Comparison of ENCODE assay signal across 9 mouse cellular contexts in the genomic region with DNA sequence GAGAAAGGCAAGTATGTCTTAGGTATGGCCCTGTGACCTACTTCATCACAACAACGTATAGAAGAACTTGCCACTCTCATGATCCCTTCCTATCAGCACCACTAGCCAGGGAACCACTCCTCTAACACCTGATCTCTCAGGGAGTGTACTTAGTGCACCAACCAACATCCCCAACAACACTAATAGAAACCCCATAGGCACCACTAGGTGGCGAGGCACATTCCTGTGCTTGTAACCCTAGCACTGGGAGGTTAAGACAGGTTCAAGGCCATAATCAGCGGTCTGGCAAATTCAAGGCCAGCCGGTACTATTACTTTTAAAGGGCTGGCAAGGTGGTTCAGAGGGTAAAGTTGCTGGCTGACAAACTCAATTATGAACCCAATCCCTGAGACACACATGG. TPM values are rescaled to one million over a fixed set of nuclear protein-coding genes. Genes with fewer than 3 reads are reported as not detected.
DNase-seq lines count a peak whose midpoint lies in the region; ATAC-seq and TF ChIP-seq lines count a peak whose summit lies in the region.
"Had no signal": no experiment of that assay in that cellular context is flagged by ENCODE, and none has a peak within 500 bp of the region (broad histone marks: within the 10 kb centered on the region; RNA-seq: fewer than 3 reads in every experiment).

No protein-coding gene starts in this region.

- peak; percentile 54; the same call in 1 of the 2 replicates for TF ChIP-seq CTCF in cerebellum, adult 2 months (IDR thresholded peaks at IDR 0.05; ENCODE audit: borderline replicate concordance, insufficient read depth, low read depth, low read length)
- TF ChIP-seq CTCF in liver, embryonic 14.5 days (IDR thresholded peaks at IDR 0.05; ENCODE audit: low read depth): peak; percentile 70

- 60% methylated on average over 4 of the region's 4 CpGs for WGBS in cerebellum, adult 2 months
- 39% methylated on average over 4 of the region's 4 CpGs for WGBS in liver, embryonic 14.5 days (ENCODE audit: insufficient replicate concordance)
- WGBS in intestine, embryonic 16.5 days: 55% methylated on average over 4 of the region's 4 CpGs

- H3K9me3 ChIP-seq in liver, embryonic 14.5 days (ENCODE audit: control insufficient read depth, low read length): no peaks in the 10 kb centered on the region
- H3K9me3 ChIP-seq in intestine, embryonic 16.5 days (ENCODE audit: control insufficient read depth, low read length): no peaks in the 10 kb centered on the region
- H3K9me3 ChIP-seq: midbrain, embryonic 15.5 days had no signal

- H3K4me2 ChIP-seq in liver, embryonic 14.5 days (ENCODE audit: low read depth): no peak overlapping the region
- H3K4me2 ChIP-seq in intestine, embryonic 16.5 days (ENCODE audit: low read depth, low read length): no peak overlapping the region
- H3K4me2 ChIP-seq: midbrain, embryonic 15.5 days had no signal

- no peak overlapping the region for H3K9ac ChIP-seq in liver, embryonic 14.5 days (replicated peaks)
- no peak overlapping the region for H3K9ac ChIP-seq in intestine, embryonic 16.5 days (ENCODE audit: low read depth, low read length)
- H3K9ac ChIP-seq: midbrain, embryonic 15.5 days had no signal

- no peaks in the 10 kb centered on the region for H3K4me1 ChIP-seq in cerebellum, adult 2 months (ENCODE audit: control insufficient read depth, insufficient read depth, low read length)
- peaks cover 0 to 2% of the 10 kb centered on the region in 2 experiments; a peak in 1 of 4 replicates for H3K4me1 ChIP-seq in liver, embryonic 14.5 days (replicated peaks; ENCODE audit: control insufficient read depth in 2 of 2, insufficient read depth in 2 of 2, low read length in 1 of 2)
- H3K4me1 ChIP-seq in intestine, embryonic 16.5 days (ENCODE audit: control insufficient read depth, insufficient read depth, low read length): peaks cover under 1% of the 10 kb centered on the region

- no peak overlapping the region for H3K4me3 ChIP-seq in cerebellum, adult 2 months (replicated peaks; ENCODE audit: insufficient read depth, low read depth, low read length)
- no peak overlapping the region for H3K4me3 ChIP-seq in liver, embryonic 14.5 days (ENCODE audit: insufficient read depth in 1 of 2, low read depth in 2 of 2, low read length in 2 of 2)
- no peak overlapping the region for H3K4me3 ChIP-seq in intestine, embryonic 16.5 days (ENCODE audit: low read length)
- H3K4me3 ChIP-seq: midbrain, embryonic 15.5 days had no signal

- no peaks in the 10 kb centered on the region for H3K27me3 ChIP-seq in cerebellum, adult 2 months (ENCODE audit: control insufficient read depth, insufficient read depth, low read length)
- no peaks in the 10 kb centered on the region; the same call in 1 of the 2 replicates for H3K27me3 ChIP-seq in liver, embryonic 14.5 days (ENCODE audit: control insufficient read depth, insufficient read depth, low read length)
- H3K27me3 ChIP-seq in intestine, embryonic 16.5 days (replicated peaks; ENCODE audit: control insufficient read depth, insufficient read depth, low read length): no peaks in the 10 kb centered on the region

- peak; percentile 90 for ATAC-seq in common myeloid progenitor, adult 5-6 weeks (replicated peaks; ENCODE audit: low read depth, poor library complexity, severe bottlenecking)
- no peak for ATAC-seq in liver, embryonic 14.5 days (ENCODE audit: insufficient read depth)
- no peak for ATAC-seq in erythroid progenitor cell, adult 5-6 weeks (replicated peaks; ENCODE audit: low FRiP score, poor library complexity, severe bottlenecking)
- ATAC-seq in intestine, embryonic 16.5 days: no peak
- ATAC-seq: midbrain, embryonic 15.5 days had no signal

- no peak for TF ChIP-seq POLR2A in cerebellum, adult 2 months (IDR thresholded peaks at IDR 0.05; ENCODE audit: borderline replicate concordance, insufficient read depth, low read length)

- TF ChIP-seq EP300 in liver, embryonic 14.5 days (IDR thresholded peaks at IDR 0.05; ENCODE audit: low read depth): no peak

- peaks cover 7% of the 10 kb centered on the region for H3K36me3 ChIP-seq in liver, embryonic 14.5 days (replicated peaks; ENCODE audit: control insufficient read depth, insufficient read depth, low read depth)
- 0 out of 2 replicates have a peak, but pooled peaks cover 2% of the 10 kb centered on the region for H3K36me3 ChIP-seq in intestine, embryonic 16.5 days (ENCODE audit: control insufficient read depth, insufficient read depth, low read length)

- H3K27ac ChIP-seq in cerebellum, adult 2 months (ENCODE audit: insufficient read depth, low read length): no peak overlapping the region
- H3K27ac ChIP-seq in liver, embryonic 14.5 days: no peak overlapping the region
- H3K27ac ChIP-seq in intestine, embryonic 16.5 days (ENCODE audit: low read length): no peak overlapping the region
- H3K27ac ChIP-seq: midbrain, embryonic 15.5 days had no signal

- peak in 1 of 2 experiments; percentile 26 for DNase-seq in cerebellum, adult 2 months
- DNase-seq in cerebellum, adult 9-10 months: no peak
- DNase-seq in 416B (ENCODE audit: low read depth): peak; percentile 66
- DNase-seq in liver, embryonic 14.5 days (ENCODE audit: low read depth in 3 of 3, low spot score in 3 of 3): no peak
- DNase-seq in yolk sac, embryonic 10.5 days (ENCODE audit: low spot score): no peak

RNA-seq across cellular contexts. Expression of gene Sntb2, which starts 8.3 kb away (rescaled TPM):
- polyA plus RNA-seq in cerebellum, adult 2 months (2012; rRNA removed): 5.5 and 5.8 TPM in 2 replicates
- 1.9 and 4.1 TPM in 2 replicates for total RNA-seq in common myeloid progenitor, adult 5-6 weeks (2017)
- polyA plus RNA-seq in liver, embryonic 14.5 days (2012; rRNA removed): 0.52 and 0.68 TPM in 2 replicates
- polyA plus RNA-seq in liver, embryonic 14.5 days (2014; fragmentation: Nextera tagmentation; extraction: Ambion mirVana): 0.88 and 0.99 TPM in 2 replicates
- 0.36 and 1.7 TPM in 2 replicates for total RNA-seq in erythroid progenitor cell, adult 5-6 weeks (2015; ENCODE audit: low replicate concordance)
- 0.76 and 0.90 TPM in 2 replicates for total RNA-seq in erythroid progenitor cell, adult 5-6 weeks (2017; ENCODE audit: low replicate concordance)
- polyA plus RNA-seq in intestine, embryonic 16.5 days (2015; fragmentation: Nextera tagmentation; extraction: Ambion mirVana): 8.5 and 9.1 TPM in 2 replicates

RNA-seq across cellular contexts. Expression of gene Utp4, which starts 33.8 kb away (rescaled TPM):
- 24.7 and 26.3 TPM in 2 replicates for polyA plus RNA-seq in cerebellum, adult 2 months (2012; rRNA removed)
- 50.2 and 57.4 TPM in 2 replicates for total RNA-seq in common myeloid progenitor, adult 5-6 weeks (2017)
- 23.4 and 27.3 TPM in 2 replicates for polyA plus RNA-seq in liver, embryonic 14.5 days (2012; rRNA removed)
- polyA plus RNA-seq in liver, embryonic 14.5 days (2014; fragmentation: Nextera tagmentation; extraction: Ambion mirVana): 35.1 and 35.3 TPM in 2 replicates
- total RNA-seq in erythroid progenitor cell, adult 5-6 weeks (2015; ENCODE audit: low replicate concordance): 13.0 and 18.4 TPM in 2 replicates
- total RNA-seq in erythroid progenitor cell, adult 5-6 weeks (2017; ENCODE audit: low replicate concordance): 5.9 and 8.9 TPM in 2 replicates
- 56.6 and 66.6 TPM in 2 replicates for polyA plus RNA-seq in intestine, embryonic 16.5 days (2015; fragmentation: Nextera tagmentation; extraction: Ambion mirVana)

RNA-seq across cellular contexts. Expression of gene Has3, which starts 57.2 kb away (rescaled TPM):
- 1.5 and 1.7 TPM in 2 replicates for polyA plus RNA-seq in cerebellum, adult 2 months (2012; rRNA removed)
- total RNA-seq in common myeloid progenitor, adult 5-6 weeks (2017): 1.4 and 2.5 TPM in 2 replicates
- 0.02 and 0.08 TPM in 2 replicates for polyA plus RNA-seq in liver, embryonic 14.5 days (2012; rRNA removed)
- polyA plus RNA-seq in liver, embryonic 14.5 days (2014; fragmentation: Nextera tagmentation; extraction: Ambion mirVana): 0.04 TPM in 1 of 2 replicates, not detected in the other
- not detected in 2 replicates for total RNA-seq in erythroid progenitor cell, adult 5-6 weeks (2015; ENCODE audit: low replicate concordance)
- total RNA-seq in erythroid progenitor cell, adult 5-6 weeks (2017; ENCODE audit: low replicate concordance): 0.51 TPM in 1 of 2 replicates, not detected in the other
- polyA plus RNA-seq in intestine, embryonic 16.5 days (2015; fragmentation: Nextera tagmentation; extraction: Ambion mirVana): 0.09 and 0.28 TPM in 2 replicates
